Mouse (Mus musculus) spleen, adult 12 weeks (tissue): Measurements from ENCODE around the gene Cpa4.

Source experiments
- DNase-seq: peaks from one replicate; pipeline ENCODE4 v3.0.0; 2022; ENCODE audit warnings: low spot score

The Cpa4 gene

DNA sequence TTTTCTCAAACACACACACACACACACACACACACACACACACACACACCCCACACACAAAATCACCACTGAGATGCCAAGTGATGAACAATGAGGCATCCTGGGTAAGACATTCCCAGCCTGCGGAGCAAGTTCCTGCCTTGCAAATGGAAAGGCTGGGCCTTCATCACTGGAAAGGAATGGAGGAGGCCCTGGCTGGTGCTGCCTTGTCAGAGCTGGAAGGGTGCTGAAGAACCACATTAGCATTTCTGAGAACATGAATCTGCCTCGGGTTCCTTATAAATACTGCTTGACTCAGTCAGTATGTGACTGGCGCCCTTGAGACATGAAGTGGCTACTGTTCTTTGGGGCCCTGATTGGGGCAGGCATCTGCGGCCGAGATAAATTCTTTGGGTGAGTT is at the start of gene Cpa4:
Cpa4 (plus strand) TSS at position 301 of the 400 bp plus-strand sequence.
- DNase-seq = no peak

DNA sequence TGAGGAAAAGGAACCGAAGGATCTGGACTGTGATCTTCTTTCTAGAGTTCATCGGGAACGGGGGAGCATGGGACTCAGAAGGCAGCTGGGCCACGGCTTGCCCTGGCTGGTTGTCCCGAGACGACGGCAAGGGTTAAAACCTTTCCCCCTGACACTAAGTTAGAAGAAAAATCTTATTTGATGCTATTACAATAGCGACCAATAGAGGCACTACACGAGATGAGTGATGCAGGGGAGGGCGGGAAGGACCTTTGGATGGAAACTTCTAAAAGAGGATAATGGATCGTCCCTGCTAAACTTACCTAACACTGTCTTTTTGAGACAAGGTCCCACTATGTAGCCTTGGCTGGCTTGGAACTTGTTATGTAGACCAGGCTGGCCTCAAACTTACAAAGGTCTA is 47.8 kb upstream of the Cpa4 start:
- no peak for DNase-seq

DNA sequence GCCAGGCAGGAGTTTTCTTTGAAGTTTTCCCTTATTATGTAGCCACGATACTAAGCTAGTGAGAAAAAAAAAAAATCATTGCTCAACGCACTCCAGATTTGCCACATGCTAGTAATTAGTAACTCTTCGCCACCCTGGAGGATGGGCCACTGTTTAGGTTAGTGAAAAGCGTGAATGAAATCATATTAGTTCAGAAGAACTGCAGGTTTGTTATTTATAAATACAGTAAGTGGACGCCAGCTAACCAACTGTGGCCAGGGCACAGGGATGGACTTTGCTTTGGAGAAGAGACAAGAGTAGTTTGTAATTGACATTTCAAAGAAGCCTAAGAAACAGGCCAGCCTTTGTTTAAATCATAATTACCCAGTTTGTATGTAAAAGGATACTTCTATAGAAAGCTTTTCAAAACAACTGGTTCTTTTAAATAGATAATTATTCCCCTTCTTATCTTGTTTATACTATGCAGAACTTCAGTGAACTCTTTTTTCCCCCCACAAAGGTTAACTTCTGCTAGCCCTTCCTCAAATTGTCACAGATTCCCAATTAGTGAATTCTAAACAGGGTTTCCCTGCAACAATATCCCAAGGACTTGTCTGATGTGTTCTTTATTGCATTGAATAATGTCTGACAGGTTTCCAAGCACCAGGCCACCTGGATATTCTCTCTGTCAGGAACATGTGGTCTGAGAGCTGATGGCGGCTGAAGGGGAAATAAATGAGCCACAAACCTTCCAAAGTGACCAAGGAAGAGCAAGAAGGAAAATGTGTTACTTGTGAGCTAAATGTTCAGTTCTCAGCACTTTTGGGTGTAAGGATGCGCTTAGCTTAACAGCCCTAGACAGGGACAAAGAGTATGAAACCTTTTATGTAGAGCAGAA is 42.5 kb upstream of the Cpa4 start:
- no peak for DNase-seq

DNA sequence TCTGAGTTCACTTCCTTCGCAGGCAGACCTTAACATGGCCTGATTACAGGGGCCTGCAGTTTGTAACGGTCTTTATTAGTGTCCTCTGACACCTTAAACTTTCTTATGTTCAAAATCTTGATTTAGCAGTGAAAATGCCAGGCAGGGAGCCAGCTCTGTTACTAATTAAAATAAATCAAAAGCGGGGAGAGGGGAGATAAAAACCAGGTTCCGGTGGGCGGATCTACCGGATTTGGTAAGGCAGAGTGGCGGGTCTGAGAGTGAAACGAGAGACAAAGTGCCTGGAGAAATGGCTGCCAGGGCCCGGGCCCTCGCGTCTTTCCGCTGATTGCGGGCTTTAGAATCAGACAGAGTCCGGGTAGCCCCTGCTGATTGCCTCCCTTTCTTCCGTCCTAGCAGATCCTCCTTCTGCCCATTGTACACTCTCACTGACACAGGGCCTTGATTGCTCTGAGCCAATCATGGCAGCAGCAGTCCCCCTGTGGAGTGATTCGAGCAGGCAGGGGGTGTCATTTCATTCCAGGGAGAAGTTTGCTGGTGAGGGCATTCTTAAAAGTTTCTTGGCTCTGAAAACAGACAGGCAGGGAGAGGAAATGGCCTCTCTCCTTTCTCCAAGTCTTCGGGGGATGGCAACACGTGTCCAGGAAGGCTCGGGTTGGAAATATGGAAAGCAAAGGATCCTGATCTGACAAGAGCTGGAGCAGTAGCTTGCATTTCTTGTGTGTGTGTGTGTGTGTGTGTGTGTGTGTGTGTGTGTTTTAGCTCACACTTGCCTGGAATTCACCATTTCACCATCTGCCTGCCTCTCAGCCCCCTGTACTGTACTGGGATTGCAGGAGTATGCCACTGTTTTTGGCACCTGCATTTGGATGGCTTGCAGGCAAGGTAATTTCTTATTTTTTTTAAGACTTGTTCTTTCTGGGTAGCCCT is 41.3 kb upstream of the Cpa4 start:
- DNase-seq = no peak

DNA sequence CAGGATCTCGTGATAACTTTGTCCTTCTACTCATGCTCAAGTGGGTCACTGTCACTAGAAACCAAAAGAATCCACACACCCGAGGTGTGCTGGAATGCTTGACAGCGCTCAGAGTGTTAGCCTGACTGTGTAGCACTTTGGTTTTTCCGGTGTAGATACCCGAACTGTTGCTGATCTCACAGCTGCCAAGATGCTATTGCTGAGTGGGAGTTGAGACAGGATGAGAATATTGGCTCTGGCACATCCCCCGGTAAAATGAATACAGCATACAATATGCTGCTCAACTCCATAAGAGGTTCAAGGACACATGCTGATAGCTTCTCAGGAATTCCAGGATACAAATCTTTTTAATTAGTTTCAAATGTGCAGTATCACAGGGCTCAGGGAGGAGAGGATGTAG is 39.4 kb upstream of the Cpa4 start:
- no peak for DNase-seq

DNA sequence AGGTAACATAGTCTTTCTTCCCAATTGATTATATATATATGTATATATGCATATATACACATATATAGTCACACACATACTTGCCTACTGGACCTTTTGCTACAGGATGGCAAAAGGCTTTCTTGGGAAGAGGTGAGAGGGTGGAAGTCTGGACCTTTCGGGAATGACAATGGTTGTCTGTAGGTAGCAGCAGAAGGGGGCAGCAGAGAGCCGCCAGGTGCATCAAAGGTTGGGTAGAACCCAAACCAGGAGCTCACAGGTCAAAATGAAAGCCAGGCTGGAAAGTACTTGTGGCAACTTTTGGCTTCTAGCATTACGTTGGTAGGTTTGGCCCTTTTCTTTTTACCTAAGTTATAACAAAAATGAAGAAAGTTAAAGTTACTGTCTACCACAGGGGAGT is 32.8 kb upstream of the Cpa4 start:
- DNase-seq = no peak

DNA sequence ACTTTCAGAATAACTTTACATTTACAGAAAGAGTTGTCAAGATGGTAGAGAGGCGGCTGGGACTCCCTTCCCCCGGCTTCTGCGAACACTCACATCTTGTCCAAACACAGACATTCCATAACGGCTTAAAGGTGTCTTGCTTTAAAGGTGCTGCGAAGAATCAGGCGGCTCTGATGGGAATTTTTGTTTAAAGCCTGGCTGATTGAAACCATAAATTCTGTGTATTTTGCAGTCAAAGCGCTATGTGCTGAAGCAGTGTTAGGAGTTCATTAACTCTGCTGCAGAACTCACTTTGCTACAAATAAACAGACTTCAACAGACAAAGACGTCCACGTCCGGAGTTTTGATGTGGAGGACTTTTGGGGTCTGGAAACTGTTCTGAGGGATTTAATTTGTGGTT is 29.9 kb upstream of the Cpa4 start:
- DNase-seq = no peak

DNA sequence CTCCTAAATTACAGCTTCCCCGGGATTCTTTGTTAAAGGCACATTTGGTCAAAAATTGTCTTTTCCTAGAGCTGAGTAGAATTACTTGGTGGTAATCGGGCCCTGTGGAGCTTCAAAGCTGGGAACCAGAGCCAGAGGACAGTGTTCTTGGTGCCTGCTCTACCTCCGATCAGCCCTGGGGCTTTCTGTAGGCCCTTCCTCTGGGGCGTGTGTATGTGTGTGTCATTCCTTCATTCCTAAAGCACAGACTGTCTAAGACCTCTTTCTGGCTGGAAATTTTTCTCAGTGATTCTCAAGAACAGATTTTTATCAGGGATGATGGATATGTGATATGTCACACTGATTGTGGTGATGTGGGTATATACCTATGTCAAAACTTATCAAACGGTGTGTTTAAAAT is 29.4 kb upstream of the Cpa4 start:
- DNase-seq = no peak

DNA sequence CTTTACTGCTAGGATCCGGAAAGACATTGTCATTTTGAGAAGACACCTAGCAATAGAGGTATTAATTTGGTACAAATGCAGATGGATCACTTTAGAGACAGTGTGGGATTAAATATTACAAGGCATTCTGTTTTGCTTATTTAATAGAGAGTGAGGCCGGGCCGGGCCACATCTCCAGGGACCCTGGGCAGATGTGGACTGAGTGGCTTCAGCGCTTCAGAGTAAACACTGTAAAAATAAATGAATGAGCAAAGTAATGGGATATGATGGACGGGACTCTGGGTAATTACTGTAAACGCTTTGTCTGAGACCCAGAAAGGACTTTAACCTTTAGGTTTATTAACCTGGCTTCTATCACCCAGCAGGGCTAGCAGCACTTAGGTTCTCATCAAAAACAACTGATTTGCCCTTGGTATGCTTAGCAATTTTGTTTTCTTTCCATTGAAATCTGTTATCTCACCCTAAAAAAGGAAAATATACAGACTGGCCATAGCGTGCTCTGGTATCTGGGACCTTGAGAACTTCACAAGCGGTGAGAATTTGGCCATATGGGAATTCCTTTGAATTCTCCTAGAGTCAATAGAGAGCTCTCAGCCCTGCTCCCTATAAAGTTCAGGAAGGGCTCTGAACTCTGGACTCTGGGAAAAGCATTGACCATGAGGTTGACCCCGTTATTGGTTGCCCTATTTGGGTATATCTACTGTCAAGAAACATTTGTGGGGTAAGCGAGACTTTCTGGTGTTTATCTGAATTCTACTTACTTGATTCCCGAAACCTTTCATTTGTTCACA is 27.0 kb upstream of the Cpa4 start, which contains the start of gene Cpa2:
Cpa2 (plus strand) TSS at position 574 of the 791 bp plus-strand sequence.
- no peak for DNase-seq

DNA sequence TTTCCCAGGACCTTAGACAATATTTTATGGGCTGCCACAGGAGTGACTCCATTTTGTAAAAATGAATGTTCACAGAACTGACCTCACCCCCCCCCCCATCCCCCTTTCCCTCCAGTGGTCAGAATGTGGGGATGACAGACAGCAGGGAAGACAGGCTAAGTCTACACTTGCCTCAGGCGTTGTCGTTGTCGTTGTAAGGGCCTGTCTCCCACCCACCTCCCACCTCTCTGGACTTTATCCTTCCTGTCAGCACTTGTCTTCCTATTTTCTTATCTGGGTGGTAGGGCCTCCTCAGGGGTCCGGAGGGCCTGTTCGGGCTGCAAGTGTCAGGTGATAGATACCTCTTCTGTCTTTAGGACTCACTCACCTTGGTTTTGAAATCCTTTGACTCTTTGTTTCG is 25.9 kb upstream of the Cpa4 start:
- DNase-seq = no peak

DNA sequence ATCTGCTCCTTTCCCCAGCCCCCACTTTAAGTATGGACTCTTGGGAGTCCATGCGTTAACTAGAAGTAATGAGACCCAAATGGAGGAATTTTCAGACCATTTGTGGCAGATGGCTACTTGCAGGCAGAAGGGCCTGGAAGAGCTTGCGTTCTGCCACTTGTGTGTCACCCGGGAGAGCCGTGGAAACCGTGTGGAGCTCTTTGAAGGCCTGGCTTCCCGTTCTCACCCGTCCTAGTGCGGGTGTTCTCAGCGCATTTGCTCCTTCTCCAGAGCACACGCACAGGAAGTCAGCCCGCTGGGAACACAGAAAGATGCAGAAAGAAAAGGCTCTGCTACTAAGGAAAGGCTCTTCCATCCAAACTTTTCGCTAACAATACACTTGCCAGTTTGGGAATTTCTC is 25.1 kb upstream of the Cpa4 start:
- no peak for DNase-seq

DNA sequence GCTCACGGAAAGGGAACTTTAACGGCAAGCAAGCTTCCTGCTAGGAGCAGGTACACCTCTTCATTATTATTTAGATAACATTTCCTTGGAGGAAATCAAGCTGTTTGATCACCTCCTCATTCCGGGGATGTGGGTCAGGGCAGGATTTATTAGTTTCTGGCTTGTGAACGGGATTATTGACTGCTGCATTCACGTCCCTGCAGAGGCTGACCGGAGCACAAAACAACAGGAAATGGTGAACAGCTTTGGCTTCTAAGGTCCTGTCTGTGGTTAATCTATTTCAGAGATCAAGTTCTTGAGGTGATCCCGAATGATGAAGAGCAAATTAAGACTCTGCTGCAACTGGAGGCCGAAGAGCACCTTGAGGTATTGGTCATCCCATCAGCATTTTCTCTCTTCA is 24.3 kb upstream of the Cpa4 start:
- no peak for DNase-seq

DNA sequence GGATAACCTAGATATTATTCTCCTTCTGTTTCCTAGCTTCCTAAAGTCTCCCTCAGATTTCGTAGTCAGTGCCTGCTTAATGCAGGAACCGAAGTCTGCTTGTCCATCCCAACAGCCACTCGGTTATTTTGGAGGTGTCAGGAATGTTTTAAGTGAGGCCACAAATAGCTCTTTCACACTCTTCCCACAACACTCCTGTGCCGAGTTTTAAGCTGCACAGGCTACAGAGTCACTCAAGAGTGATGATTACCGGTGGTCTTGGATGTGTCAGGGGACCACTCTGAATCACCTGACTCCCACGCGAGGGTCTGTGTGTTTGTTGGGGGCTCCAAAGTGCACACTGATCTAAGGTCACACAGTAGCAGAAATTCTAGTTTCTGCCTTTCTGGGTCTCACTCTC is 22.5 kb upstream of the Cpa4 start:
- no peak for DNase-seq

DNA sequence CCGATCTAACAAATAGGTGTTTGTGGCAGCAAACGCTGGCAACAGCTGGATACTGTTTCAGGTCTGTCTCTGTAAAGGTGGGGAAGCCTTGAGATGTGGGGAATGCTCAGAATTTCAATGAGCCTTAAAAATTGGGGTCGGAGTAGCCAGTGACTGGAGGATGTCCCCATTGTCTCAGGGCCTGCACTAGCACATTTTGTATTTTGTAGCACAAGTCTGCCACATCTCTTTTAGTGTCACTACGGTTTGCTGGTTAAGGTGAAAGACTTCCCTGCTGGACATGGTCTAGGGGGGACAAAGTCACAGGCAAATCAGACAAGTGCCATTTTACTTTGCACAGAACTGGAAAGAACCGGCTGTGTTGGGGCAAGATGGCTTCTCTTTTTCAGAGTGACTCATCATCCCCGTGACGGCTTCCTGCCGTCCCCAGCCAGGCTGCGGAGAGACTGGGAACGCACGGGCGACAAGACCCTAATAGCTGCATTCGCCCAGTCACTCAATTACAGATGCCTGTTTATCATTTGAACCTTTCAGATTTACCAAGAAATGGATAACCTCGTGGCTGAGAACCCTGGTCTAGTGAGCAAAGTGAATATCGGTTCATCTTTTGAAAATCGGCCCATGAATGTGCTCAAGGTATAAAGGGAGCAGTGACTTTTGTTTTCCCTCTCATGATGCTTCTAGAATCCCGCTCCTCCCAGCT is 21.4 kb upstream of the Cpa4 start:
- no peak for DNase-seq

DNA sequence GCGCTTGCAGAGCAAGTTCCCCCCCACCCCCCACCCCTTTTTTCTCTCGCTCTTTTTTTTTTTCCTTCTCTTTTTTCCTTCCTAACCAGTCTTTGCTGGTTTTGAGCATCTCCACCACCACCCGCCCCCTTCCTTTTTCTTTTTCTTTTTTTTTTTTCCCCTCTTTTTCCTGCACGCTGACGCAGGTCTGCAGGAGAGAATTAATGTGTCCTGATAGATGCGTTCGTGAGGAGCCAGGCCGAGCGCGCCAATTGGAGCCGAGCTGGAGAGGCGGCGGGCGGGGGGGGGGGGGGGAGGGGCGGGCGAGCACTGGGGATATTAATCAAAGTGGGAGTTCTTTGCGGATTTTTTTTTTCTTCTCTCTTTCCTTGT is 20.9 kb upstream of the Cpa4 start:
- DNase-seq = no peak

DNA sequence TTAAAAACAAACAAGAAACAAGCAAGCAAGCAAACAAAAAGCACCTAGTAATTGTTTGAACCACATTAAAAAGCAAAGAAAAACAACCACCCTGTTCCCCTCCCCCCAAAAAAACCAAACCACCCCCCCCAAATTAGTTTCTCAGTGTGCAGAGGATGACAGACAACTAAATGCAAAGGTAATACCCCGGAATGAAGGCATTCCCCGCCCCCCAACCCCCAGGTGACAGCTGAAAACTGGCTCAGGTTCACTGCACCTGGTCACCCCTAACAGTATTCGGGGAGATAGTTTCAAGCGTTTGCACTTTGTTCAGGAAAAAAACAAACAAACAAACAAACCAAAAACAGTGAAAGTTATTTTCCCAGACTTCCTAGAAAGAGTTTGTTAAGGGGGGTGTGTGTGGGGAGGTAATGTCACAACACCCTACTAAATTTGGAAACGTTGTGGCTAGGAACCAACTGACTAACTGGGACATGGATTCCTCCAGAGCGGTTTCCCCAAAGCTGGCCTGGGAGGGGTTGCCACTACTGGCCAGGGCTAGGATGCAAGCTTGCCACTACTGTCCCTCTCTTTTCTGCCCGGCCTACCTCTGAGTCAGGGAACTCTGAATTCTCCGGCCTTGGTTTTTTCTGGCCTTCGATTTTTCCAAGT is 20.4 kb upstream of the Cpa4 start:
- no peak for DNase-seq

DNA sequence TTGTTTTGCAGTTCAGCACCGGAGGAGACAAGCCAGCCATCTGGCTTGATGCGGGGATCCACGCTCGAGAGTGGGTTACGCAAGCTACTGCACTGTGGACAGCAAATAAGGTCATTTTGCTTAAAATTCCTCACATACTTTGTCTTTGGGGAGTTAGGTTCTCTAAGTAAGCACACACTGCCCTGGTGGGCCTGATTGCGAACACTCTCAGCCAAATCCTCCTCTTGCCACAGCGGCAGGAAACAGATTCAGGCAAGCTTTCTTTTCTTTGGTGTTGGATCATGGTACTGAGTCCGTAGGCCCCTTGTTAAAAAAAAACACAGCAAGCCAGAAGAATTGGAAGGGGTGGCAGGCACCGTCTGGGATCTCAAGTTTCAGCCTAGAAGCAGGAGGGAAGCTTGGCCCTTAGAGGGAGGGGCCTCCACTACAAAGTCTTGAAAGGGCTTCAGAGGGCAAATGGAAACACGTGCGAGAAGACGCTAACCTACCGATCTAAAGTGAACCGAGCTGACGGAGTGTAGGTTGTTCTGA is 18.9 kb upstream of the Cpa4 start:
- DNase-seq = no peak

DNA sequence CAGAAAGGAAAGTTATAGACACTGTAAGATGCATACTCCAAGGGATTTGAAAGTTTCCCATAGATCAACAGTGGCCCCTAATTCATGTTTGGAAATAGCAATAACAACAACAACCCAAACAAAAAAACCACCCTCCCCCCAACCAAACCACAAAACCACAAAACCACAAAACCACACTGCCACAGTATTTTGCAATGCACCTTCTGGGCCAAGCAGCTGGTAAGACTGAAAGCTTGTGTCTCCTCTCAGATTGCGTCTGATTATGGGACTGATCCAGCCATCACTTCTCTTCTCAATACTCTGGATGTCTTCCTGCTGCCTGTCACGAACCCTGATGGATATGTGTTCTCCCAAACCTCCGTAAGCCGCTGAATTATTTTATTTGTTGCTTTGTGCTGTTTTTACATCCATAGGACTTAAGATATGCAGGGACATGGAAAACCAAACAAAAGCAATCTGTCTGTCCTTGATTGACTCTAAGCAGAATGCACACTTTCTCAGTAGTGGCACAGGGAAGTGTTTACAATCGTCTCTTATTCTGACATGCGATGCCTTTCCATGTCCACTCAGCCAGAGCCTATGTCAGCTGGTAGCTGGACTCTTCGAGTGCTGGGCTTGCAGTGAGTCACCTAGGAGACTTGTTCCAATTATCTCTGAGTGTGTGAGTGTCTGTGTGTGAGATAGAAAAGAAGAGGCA is 17.5 kb upstream of the Cpa4 start:
- DNase-seq = no peak

DNA sequence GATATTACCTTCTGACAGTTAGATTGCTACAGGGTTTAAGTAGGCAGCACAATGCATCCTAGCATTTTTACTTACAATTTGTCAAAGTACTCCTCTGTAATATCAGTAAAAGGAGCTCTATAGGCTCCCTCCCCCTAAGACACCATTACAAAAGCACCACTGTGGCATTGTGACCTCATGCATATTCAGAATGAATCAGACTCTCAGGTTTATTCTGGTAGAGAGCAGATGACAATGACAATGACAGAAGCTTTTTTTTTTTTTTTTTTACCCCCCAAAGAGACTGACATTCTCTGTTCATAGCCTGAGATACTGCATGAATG is 17.0 kb upstream of the Cpa4 start:
- DNase-seq = no peak
